Mouse (Mus musculus) stomach, postnatal 0 days (tissue): ENCODE measurements at regions not wholly inside any gene's neighbourhood (a gene's known extent, or its start where the extent isn't known, plus 50 kb on each side); places are given as distances from the start of the nearest gene placed in this dataset.
A peak's percentile ranks its signal among the peaks of the same experiment; 100 is the strongest.
"Not testable (repeated sequence)": the region's sequence is repeated elsewhere in the genome, so short reads cannot be mapped to it uniquely, and the experiment has no call there.

Experiments used
- ATAC-seq: fragments of 200-750 bp; cut with Nextera tagmentation; 2 replicates; pipeline ENCODE4 v1.8.0; 2017; ENCODE audit not compliant: low FRiP score, low TSS enrichment
- DNase-seq: peaks from one replicate; pipeline ENCODE4 v3.0.0-alpha.2; 2016; ENCODE audit warnings: low spot score
- H3K27ac ChIP-seq: fragments of 300-500 bp; sonication (generic); replicated peaks from 2 replicates; pipeline ENCODE4 v1.5.1; 2014; ENCODE audit warnings: mild to moderate bottlenecking, control low read depth
- H3K27me3 ChIP-seq: fragments of 300-500 bp; sonication (generic); 2 replicates; pipeline ENCODE4 v1.6.1; 2014; ENCODE audit warnings: low read length; ENCODE audit not compliant: control insufficient read depth, insufficient read depth
- H3K36me3 ChIP-seq: fragments of 300-500 bp; sonication (generic); 2 replicates; pipeline ENCODE4 v1.6.1; 2014; ENCODE audit warnings: low read length, mixed read lengths; ENCODE audit not compliant: control insufficient read depth, insufficient read depth
- H3K4me1 ChIP-seq: fragments of 300-500 bp; sonication (generic); replicated peaks from 2 replicates; pipeline ENCODE4 v1.6.1; 2014; ENCODE audit warnings: antibody characterized with exemption; ENCODE audit not compliant: control insufficient read depth, insufficient read depth
- H3K4me2 ChIP-seq: fragments of 300-500 bp; sonication (generic); replicated peaks from 2 replicates; pipeline ENCODE4 v1.6.1; 2014; ENCODE audit warnings: low read depth, mild to moderate bottlenecking, control low read depth, moderate library complexity
- H3K4me3 ChIP-seq: fragments of 300-500 bp; sonication (generic); 2 replicates; pipeline ENCODE4 v1.5.1; 2014; ENCODE audit warnings: low read depth, low read length, control low read depth
- H3K9ac ChIP-seq: fragments of 300-500 bp; sonication (generic); 2 replicates; pipeline ENCODE4 v1.6.1; 2014; ENCODE audit warnings: mild to moderate bottlenecking, low read length, control low read depth, mixed read lengths
- H3K9me3 ChIP-seq: fragments of 300-500 bp; sonication (generic); 2 replicates; pipeline ENCODE4 v1.6.1; 2016; ENCODE audit warnings: low read length; ENCODE audit not compliant: control insufficient read depth
- CTCF ChIP-seq: IDR thresholded peaks from 2 replicates; pipeline ENCODE4 v1.5.1; 2016; ENCODE audit warnings: antibody characterized with exemption, low read depth, mild to moderate bottlenecking, moderate library complexity
- EP300 ChIP-seq: optimal IDR thresholded peaks from 2 replicates; pipeline ENCODE3; 2016; ENCODE audit warnings: antibody characterized with exemption
- WGBS: fragments of 180-500 bp; shearing (Covaris S2); extraction: QIAGEN DNeasy Blood & Tissue Kit; methylation state at CpG from one replicate; pipeline ENCODE4 v1.1.7; 2014; 5-methylcytosine and 5-hydroxymethylcytosine counted together

GRCm38 (mm10) chr13:39427996-39428395 is 467.3 kb upstream of the Slc35b3 start:
- no peak for ATAC-seq
- DNase-seq: no peak
- WGBS: 62% methylated on average over 3 of the region's 3 CpGs

GRCm38 (mm10) chr13:39425944-39426343 is 465.3 kb upstream of the Slc35b3 start:
- Histone ChIP-seq H3K4me1 (no peaks in the 10 kb centered on the region), H3K4me2 (no peak overlapping the region), H3K9ac (no peak overlapping the region), H3K4me3 (no peak overlapping the region), H3K27ac (no peak overlapping the region), H3K9me3 (no peaks in the 10 kb centered on the region), H3K27me3 (no peaks in the 10 kb centered on the region), H3K36me3 (no peaks in the 10 kb centered on the region)
- TF ChIP-seq EP300: no peak
- peak; percentile 51 for TF ChIP-seq CTCF
- WGBS: 72% methylated on average over 6 of the region's 6 CpGs
- DNase-seq (no peak), ATAC-seq (no peak)

More at GRCm38 (mm10) chr13:39427996-39428395, 467.3 kb upstream of the Slc35b3 start:
- no peak for TF ChIP-seq EP300
- TF ChIP-seq CTCF: no peak
- no peaks in the 10 kb centered on the region for H3K36me3 ChIP-seq
- no peaks in the 10 kb centered on the region for H3K27me3 ChIP-seq
- H3K4me1 ChIP-seq: no peaks in the 10 kb centered on the region
- H3K9me3 ChIP-seq: no peaks in the 10 kb centered on the region
- no peak overlapping the region for H3K9ac ChIP-seq
- no peak overlapping the region for H3K4me2 ChIP-seq
- no peak overlapping the region for H3K27ac ChIP-seq
- H3K4me3 ChIP-seq: no peak overlapping the region

- Histone ChIP-seq H3K4me3 (no peak overlapping the region), H3K4me1 (no peaks in the 10 kb centered on the region), H3K27ac (no peak overlapping the region), H3K36me3 (no peaks in the 10 kb centered on the region), H3K9ac (no peak overlapping the region), H3K4me2 (no peak overlapping the region), H3K27me3 (no peaks in the 10 kb centered on the region), H3K9me3 (no peaks in the 10 kb centered on the region)
- TF ChIP-seq CTCF (no peak), EP300 (no peak)
- DNase-seq: no peak
- ATAC-seq: no peak
- WGBS: 56% methylated on average over 7 of the region's 7 CpGs
Measured at GRCm38 (mm10) chr13:39418127-39418526, 457.5 kb upstream of the Slc35b3 start.

- WGBS: 53% methylated on average over 14 of the region's 14 CpGs
- ATAC-seq (no peak), DNase-seq (no peak)
- Histone ChIP-seq H3K27ac (no peak overlapping the region), H3K4me1 (no peaks in the 10 kb centered on the region), H3K36me3 (no peaks in the 10 kb centered on the region), H3K27me3 (no peaks in the 10 kb centered on the region), H3K4me2 (no peak overlapping the region), H3K4me3 (no peak overlapping the region), H3K9ac (no peak overlapping the region), H3K9me3 (no peaks in the 10 kb centered on the region)
- TF ChIP-seq EP300: no peak
- no peak for TF ChIP-seq CTCF
Measured at GRCm38 (mm10) chr13:39411471-39412251, 451.0 kb upstream of the Slc35b3 start.

GRCm38 (mm10) chr13:39392589-39392988 is 431.9 kb upstream of the Slc35b3 start:
- H3K4me3 ChIP-seq: no peak overlapping the region
- H3K4me1 ChIP-seq: no peaks in the 10 kb centered on the region
- no peaks in the 10 kb centered on the region for H3K27me3 ChIP-seq
- no peak overlapping the region for H3K27ac ChIP-seq
- H3K9me3 ChIP-seq: no peaks in the 10 kb centered on the region
- 80% methylated on average over 3 of the region's 3 CpGs for WGBS
- DNase-seq (no peak), ATAC-seq (no peak)
- no peak overlapping the region for H3K4me2 ChIP-seq
- TF ChIP-seq CTCF (no peak), EP300 (no peak)
- H3K36me3 ChIP-seq: no peaks in the 10 kb centered on the region
- no peak overlapping the region for H3K9ac ChIP-seq

GRCm38 (mm10) chr13:39392151-39392550 is 431.5 kb upstream of the Slc35b3 start:
- WGBS: 69% methylated on average over 1 of the region's 1 CpGs
- not testable (repeated sequence) for H3K9ac ChIP-seq, H3K36me3 ChIP-seq, H3K4me3 ChIP-seq, DNase-seq, ATAC-seq, H3K27ac ChIP-seq, H3K4me2 ChIP-seq, H3K27me3 ChIP-seq, H3K4me1 ChIP-seq, H3K9me3 ChIP-seq
